Mouse (Mus musculus): ENCODE measurements at regions not wholly inside any gene's neighbourhood (a gene's known extent, or its start where the extent isn't known, plus 50 kb on each side); places are given as distances from the start of the nearest gene placed in this dataset.
A peak's percentile ranks its signal among the peaks of the same experiment; 100 is the strongest.

DNA sequence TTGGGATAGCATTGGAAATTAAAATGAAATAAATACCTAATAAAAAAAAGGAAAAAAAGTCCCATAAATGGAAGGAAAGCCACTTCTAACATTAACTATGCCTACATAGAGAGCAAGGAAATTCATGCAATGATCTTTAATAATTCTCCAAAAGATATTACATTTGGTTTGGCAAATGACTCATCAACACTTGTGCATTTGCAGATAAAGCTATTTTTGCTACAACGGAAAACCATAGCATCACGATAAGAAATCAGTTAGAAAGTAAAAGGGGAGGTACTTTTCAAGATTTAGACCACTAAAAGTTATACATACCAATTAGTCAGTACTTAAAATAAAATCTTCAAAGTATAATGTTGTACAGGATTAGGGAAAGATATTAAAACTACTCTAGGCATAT, 109.4 kb upstream of the Tom1l1 start:
- DNase-seq, result no peak

DNA sequence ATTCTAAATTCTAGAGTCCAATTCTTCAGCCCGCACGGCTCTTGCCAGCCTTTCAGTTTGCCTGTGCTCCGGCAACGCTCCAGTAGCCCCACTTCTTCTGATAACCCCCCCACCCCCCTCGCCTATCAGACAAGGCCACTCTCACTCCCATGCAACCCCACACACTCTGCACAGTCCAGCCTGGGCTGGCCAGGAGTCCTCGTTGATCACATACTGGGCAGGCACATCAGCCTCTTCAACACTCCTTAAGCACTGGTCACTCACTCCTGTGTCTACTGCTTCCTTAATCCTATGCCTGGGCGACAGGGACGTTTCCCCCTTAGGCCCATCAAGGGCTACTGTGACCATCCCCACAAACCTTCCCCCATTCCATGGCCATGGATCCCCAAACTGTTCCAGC, 95.4 kb upstream of the Tom1l1 start:
- no peak for DNase-seq

DNA sequence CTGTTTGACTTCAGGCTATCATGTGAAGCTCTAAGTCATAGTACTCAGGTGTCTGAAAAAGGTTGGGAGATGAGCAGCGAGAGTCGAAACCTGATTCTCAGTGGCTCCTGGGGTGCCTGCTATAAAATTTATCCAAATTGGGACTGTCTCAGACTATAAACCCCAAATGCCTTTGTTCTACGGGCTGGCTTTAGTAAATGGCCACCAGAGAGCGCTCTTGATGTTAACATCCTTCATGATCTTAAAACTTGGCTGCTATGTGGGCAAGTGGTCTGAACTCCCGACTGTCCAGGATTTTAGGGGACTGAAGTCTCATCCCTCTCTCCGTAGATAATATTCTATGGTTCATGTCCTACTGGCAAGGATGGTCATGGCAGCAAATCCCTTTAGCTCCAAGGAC, 94.8 kb upstream of the Tom1l1 start:
- DNase-seq, result peak; percentile 7

DNA sequence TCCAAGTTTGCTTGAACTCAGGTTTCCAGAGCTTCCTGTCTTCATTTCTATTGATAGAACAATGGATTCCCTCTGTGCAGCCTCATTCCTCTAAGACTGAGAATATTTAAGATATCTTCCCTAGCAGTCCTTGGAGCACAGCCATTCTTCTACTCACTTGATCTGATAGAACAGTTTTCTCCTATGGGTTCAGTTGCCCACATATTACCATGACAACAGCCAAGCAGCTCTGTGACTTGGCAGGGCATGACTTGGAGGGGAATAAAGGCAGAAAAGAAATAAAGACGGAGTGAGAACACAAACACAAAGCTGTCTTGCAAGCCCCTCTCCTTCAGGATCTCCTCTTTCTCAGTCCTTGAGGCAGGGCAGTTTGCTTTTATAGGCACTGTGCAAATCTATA, 87.6 kb upstream of the Tom1l1 start:
- DNase-seq, result no peak

DNA sequence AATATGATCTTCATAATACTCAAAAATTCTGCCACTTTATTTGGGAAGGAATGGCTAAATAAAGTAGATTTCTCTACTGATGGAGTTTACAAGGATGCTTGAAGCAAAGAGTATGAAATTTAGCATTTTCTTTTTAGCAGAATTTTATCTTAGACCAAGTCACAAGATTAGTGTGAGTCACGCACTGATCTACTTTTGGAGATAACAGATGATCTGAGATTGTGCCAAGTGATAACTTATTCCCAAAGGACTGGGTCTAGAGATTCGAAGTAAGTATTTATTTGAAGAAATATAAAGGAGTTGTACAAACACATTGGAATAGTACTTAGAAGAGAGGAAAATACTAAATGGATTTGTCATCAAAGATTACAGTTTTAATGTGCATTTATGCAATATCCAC, 67.8 kb upstream of the Tom1l1 start:
- no peak for DNase-seq

DNA sequence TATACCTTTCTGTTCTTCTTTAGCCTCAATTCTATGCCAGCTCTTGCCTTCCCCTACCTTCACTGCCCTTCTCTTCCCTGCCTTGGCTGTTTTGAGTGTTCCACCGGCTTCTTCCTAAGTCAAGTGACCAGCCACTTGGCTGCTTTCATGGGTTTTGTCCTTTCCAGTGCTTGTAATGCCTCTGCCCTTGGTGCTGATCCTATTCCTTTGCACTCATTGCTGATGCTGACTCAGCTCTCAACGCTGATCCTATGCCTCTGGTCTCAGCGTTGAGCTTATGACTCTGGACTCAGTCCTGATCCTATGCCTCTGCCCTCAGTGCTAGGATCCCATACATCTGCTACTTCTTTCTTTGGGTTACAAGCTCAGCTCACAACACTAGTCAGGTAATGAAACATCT, 60.3 kb upstream of the Tom1l1 start:
- no peak for DNase-seq

DNA sequence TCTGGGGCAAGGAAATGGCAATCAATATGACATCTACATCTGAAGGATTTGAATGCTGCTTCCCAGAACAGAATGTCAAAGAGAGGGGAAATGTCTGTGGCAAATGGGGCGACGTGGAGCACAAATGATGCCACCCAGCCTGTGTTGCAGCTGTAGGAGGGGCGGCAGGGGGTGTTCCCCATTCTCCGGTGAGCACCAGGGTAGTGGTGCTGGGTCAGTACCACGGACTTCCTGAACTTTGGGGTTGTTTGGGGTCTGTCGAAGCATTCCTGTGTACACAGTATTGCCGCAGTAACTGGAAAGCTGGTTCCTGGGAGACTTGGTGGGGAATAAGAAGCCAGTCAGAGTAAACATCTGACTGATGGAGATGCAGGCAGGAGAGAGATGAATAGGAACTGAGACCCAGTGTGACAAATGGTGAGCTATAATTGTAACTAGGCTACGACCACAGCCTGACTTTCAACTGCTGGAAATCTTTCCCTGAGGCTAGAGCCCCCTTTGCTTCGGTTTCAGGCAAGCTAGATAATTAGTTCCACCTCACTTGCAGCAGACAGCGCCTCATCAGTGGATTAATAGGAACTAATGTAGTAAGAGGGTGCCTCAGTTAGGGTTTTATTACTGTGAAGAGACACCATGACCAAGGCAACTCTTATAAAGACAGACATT, 53.9 kb upstream of the Tom1l1 start:
- no peak for DNase-seq

DNA sequence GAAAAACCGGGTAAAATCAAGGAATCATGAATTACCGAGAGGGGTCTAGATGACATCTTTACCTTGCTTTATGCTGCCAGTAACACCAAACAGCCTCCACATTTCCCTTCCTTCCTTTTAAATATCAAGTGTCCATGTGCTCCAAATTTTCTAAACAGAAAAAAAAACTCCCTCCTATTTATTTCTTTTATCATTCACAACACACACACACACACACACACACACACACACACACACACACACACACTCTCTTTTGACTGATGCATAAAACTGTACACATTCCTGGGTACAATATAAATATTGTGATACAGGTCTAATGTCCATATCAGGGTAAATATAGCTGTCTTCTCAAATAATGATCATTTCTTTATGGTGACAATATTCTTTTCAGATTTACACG, 51.3 kb upstream of the Tom1l1 start:
- no peak for DNase-seq

DNA sequence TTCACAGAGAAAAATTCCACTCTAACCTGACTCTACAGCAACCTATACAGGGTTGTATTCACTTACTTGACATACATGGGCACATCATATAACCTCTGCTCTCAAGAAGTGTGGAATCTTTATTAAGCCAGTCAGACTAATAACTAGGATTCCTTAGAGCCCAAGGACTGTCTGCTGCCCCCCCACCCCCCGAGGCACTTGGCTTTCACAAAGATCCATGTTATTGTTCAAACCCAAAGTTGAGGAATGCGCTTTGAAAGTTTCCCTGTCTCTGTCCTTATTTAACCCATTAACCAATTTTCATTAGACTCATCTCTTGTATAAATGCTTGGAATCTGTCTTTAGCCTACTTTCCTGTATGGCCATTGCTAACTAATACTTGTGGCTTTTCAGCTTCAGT, 50.6 kb upstream of the Tom1l1 start:
- DNase-seq, result no peak
